Comparison of ENCODE assay signal across 24 mouse cellular contexts in genomic region chr7:16187494-16187893, GRCm38 (mm10). TPM values are rescaled to one million over a fixed set of nuclear protein-coding genes. Genes with fewer than 3 reads are reported as not detected.
DNase-seq lines count a peak whose midpoint lies in the region; ATAC-seq lines count a peak whose summit lies in the region.
"Had no signal": no experiment of that assay in that cellular context is flagged by ENCODE, and none has a peak within 500 bp of the region (broad histone marks: within the 10 kb centered on the region; RNA-seq: fewer than 3 reads in every experiment).

No protein-coding gene starts in this region.

- no peak for DNase-seq in liver, embryonic 11.5 days (ENCODE audit: low spot score)
- DNase-seq in liver = no peak
- no peak for DNase-seq in gastrocnemius, postnatal 10 days
- DNase-seq in layer of hippocampus, adult 11-12 months (ENCODE audit: low spot score) = no peak
- DNase-seq: adrenal gland, postnatal 10 days; adrenal gland, postnatal 36 days; cerebellum, adult 18-20 months; cerebellum, adult 9-10 months; cerebellum, postnatal 14 days; gastrocnemius, postnatal 14 days; heart, adult 18-20 months; heart, postnatal 14 days; heart, postnatal 4 days had no signal

- 57% methylated on average over 8 of the region's 8 CpGs for WGBS in liver, embryonic 11.5 days
- WGBS in liver, embryonic 15.5 days (ENCODE audit: insufficient replicate concordance) = 28% methylated on average over 8 of the region's 8 CpGs
- 68% methylated on average over 8 of the region's 8 CpGs for WGBS in heart, embryonic 12.5 days

- no peaks in the 10 kb centered on the region for H3K9me3 ChIP-seq in liver, embryonic 11.5 days (ENCODE audit: control insufficient read depth, low read length)
- no peaks in the 10 kb centered on the region for H3K9me3 ChIP-seq in liver, embryonic 15.5 days (replicated peaks)
- no peaks in the 10 kb centered on the region for H3K9me3 ChIP-seq in heart, embryonic 12.5 days (replicated peaks)
- H3K9me3 ChIP-seq: forebrain, embryonic 10.5 days; forebrain, embryonic 13.5 days; heart, embryonic 13.5 days had no signal

- no peak overlapping the region for H3K4me2 ChIP-seq in liver, embryonic 11.5 days
- no peak overlapping the region for H3K4me2 ChIP-seq in liver, embryonic 15.5 days
- H3K4me2 ChIP-seq in heart, embryonic 12.5 days = no peak overlapping the region
- H3K4me2 ChIP-seq: forebrain, embryonic 13.5 days; heart, embryonic 13.5 days; hindbrain, embryonic 14.5 days had no signal

- no peaks in the 10 kb centered on the region for H3K4me1 ChIP-seq in liver, embryonic 11.5 days (replicated peaks; ENCODE audit: control insufficient read depth, insufficient read depth, low read length)
- H3K4me1 ChIP-seq in liver, embryonic 15.5 days (replicated peaks) = no peaks in the 10 kb centered on the region
- peaks cover 5% of the 10 kb centered on the region; the same call in 1 of the 2 replicates for H3K4me1 ChIP-seq in heart, embryonic 12.5 days (replicated peaks)
- H3K4me1 ChIP-seq: forebrain, embryonic 10.5 days; forebrain, embryonic 13.5 days had no signal

- no peak overlapping the region for H3K4me3 ChIP-seq in liver, embryonic 11.5 days (ENCODE audit: low read depth, low read length)
- H3K4me3 ChIP-seq in liver, embryonic 15.5 days (replicated peaks) = no peak overlapping the region
- no peak overlapping the region for H3K4me3 ChIP-seq in heart, embryonic 12.5 days
- H3K4me3 ChIP-seq: forebrain, embryonic 10.5 days; forebrain, embryonic 13.5 days; heart, embryonic 13.5 days had no signal

- no peaks in the 10 kb centered on the region for H3K36me3 ChIP-seq in liver, embryonic 11.5 days (ENCODE audit: control insufficient read depth, insufficient read depth, low read length)
- H3K36me3 ChIP-seq in liver, embryonic 15.5 days (replicated peaks) = no peaks in the 10 kb centered on the region
- peaks cover 11% of the 10 kb centered on the region for H3K36me3 ChIP-seq in heart, embryonic 12.5 days

- H3K27ac ChIP-seq in liver, embryonic 11.5 days (ENCODE audit: low read depth, low read length) = no peak overlapping the region
- H3K27ac ChIP-seq in liver, embryonic 15.5 days (replicated peaks) = no peak overlapping the region
- no peak overlapping the region for H3K27ac ChIP-seq in heart, embryonic 12.5 days (ENCODE audit: poor library complexity, severe bottlenecking)
- H3K27ac ChIP-seq: forebrain, embryonic 10.5 days; forebrain, embryonic 13.5 days; heart, embryonic 13.5 days; hindbrain, embryonic 14.5 days had no signal

- 0 out of 2 replicates have a peak, but pooled peaks cover 2% of the 10 kb centered on the region for H3K27me3 ChIP-seq in liver, embryonic 11.5 days (replicated peaks; ENCODE audit: control insufficient read depth, insufficient read depth, low read length)
- H3K27me3 ChIP-seq in liver, embryonic 15.5 days = 0 out of 2 replicates have a peak, but pooled peaks cover 15% of the 10 kb centered on the region
- H3K27me3 ChIP-seq in heart, embryonic 12.5 days (replicated peaks) = peaks cover 23% of the 10 kb centered on the region

- ATAC-seq in liver, embryonic 11.5 days (replicated peaks; ENCODE audit: low FRiP score) = peak; percentile 46; the same call in 1 of the 2 replicates
- peak; percentile 61 for ATAC-seq in liver, embryonic 15.5 days (ENCODE audit: insufficient read depth)
- peak; percentile 29; the same call in 1 of the 2 replicates for ATAC-seq in megakaryocyte progenitor cell, adult 5-6 weeks (replicated peaks; ENCODE audit: poor library complexity)
- ATAC-seq in heart, embryonic 12.5 days (ENCODE audit: insufficient number of reproducible peaks, low FRiP score) = no peak
- ATAC-seq: forebrain, embryonic 13.5 days; forebrain, embryonic 16.5 days; Patski had no signal

- H3K9ac ChIP-seq in liver, embryonic 11.5 days (ENCODE audit: low read depth, low read length) = no peak overlapping the region
- H3K9ac ChIP-seq in liver, embryonic 15.5 days = no peak overlapping the region
- no peak overlapping the region for H3K9ac ChIP-seq in heart, embryonic 12.5 days
- H3K9ac ChIP-seq: forebrain, embryonic 13.5 days; heart, embryonic 13.5 days; hindbrain, embryonic 14.5 days had no signal

RNA-seq across cellular contexts. Expression of gene Meis3, which starts 12.6 kb away (rescaled TPM):
- polyA plus RNA-seq in liver, embryonic 11.5 days (2014; fragmentation: Nextera tagmentation; extraction: Ambion mirVana) = 14.2 and 17.7 TPM in 2 replicates
- 1.3 and 1.7 TPM in 2 replicates for polyA plus RNA-seq in liver, embryonic 15.5 days (2015; fragmentation: Nextera tagmentation; extraction: Ambion mirVana)
- 0.34 TPM in 1 of 2 replicates, not detected in the other for total RNA-seq in megakaryocyte progenitor cell, adult 5-6 weeks (2015)
- not detected in 2 replicates for total RNA-seq in megakaryocyte progenitor cell, adult 5-6 weeks (2017)
- 1 to 10 TPM; 4.2 to 6.8 TPM for total RNA-seq in gastrocnemius, postnatal 10 days (2021)
- polyA plus RNA-seq in heart, embryonic 12.5 days (2016; fragmentation: Nextera tagmentation; extraction: Ambion mirVana) = 18.2 and 21.5 TPM in 2 replicates

RNA-seq across cellular contexts. Expression of gene Dhx34, which starts 34.3 kb away (rescaled TPM):
- 13.8 and 14.4 TPM in 2 replicates for polyA plus RNA-seq in liver, embryonic 11.5 days (2014; fragmentation: Nextera tagmentation; extraction: Ambion mirVana)
- 5.6 and 6.1 TPM in 2 replicates for polyA plus RNA-seq in liver, embryonic 15.5 days (2015; fragmentation: Nextera tagmentation; extraction: Ambion mirVana)
- total RNA-seq in megakaryocyte progenitor cell, adult 5-6 weeks (2015) = 6.0 and 6.7 TPM in 2 replicates
- total RNA-seq in megakaryocyte progenitor cell, adult 5-6 weeks (2017) = 6.6 and 8.1 TPM in 2 replicates
- 1 to 10 TPM; 5.8 to 7.6 TPM for total RNA-seq in gastrocnemius, postnatal 10 days (2021)
- polyA plus RNA-seq in heart, embryonic 12.5 days (2016; fragmentation: Nextera tagmentation; extraction: Ambion mirVana) = 11.9 and 13.0 TPM in 2 replicates

RNA-seq across cellular contexts. Expression of gene C5ar2, which starts 56.5 kb away (rescaled TPM):
- polyA plus RNA-seq in liver, embryonic 11.5 days (2014; fragmentation: Nextera tagmentation; extraction: Ambion mirVana) = 1.3 and 1.8 TPM in 2 replicates
- polyA plus RNA-seq in liver, embryonic 15.5 days (2015; fragmentation: Nextera tagmentation; extraction: Ambion mirVana) = 0.89 and 1.0 TPM in 2 replicates
- 1.1 and 1.7 TPM in 2 replicates for total RNA-seq in megakaryocyte progenitor cell, adult 5-6 weeks (2015)
- 1.1 and 1.3 TPM in 2 replicates for total RNA-seq in megakaryocyte progenitor cell, adult 5-6 weeks (2017)
- total RNA-seq in gastrocnemius, postnatal 10 days (2021) = under 1 TPM; 0.16 to 0.41 TPM
- polyA plus RNA-seq in heart, embryonic 12.5 days (2016; fragmentation: Nextera tagmentation; extraction: Ambion mirVana) = 0.85 and 1.1 TPM in 2 replicates
- polyA plus RNA-seq: embryonic facial prominence, embryonic 11.5 days; embryonic facial prominence, embryonic 14.5 days; forebrain, embryonic 16.5 days; hindbrain, embryonic 14.5 days; Patski had no signal

RNA-seq across cellular contexts. Expression of gene Slc8a2, which starts 57.9 kb away (rescaled TPM):
- polyA plus RNA-seq in liver, embryonic 11.5 days (2014; fragmentation: Nextera tagmentation; extraction: Ambion mirVana) = 0.07 and 0.18 TPM in 2 replicates
- not detected in 2 replicates for polyA plus RNA-seq in liver, embryonic 15.5 days (2015; fragmentation: Nextera tagmentation; extraction: Ambion mirVana)
- total RNA-seq in megakaryocyte progenitor cell, adult 5-6 weeks (2015) = not detected in 2 replicates
- not detected in 2 replicates for total RNA-seq in megakaryocyte progenitor cell, adult 5-6 weeks (2017)
- under 1 TPM; 0.75 to 0.86 TPM for total RNA-seq in gastrocnemius, postnatal 10 days (2021)
- polyA plus RNA-seq in heart, embryonic 12.5 days (2016; fragmentation: Nextera tagmentation; extraction: Ambion mirVana) = 0.28 and 0.30 TPM in 2 replicates
